Mouse (Mus musculus): Measurements from ENCODE around the gene Fbp1. TPM values are rescaled to one million over a fixed set of nuclear protein-coding genes. Genes with fewer than 3 reads are reported as not detected.
"Not testable (repeated sequence)": the region's sequence is repeated elsewhere in the genome, so short reads cannot be mapped to it uniquely, and the experiment has no call there.

Gene Fbp1
- polyA plus RNA-seq, 1 experiment from 2014 or later = 4.1 TPM

- not testable (repeated sequence) for H3K9me3 ChIP-seq (replicated peaks; ENCODE audit: control insufficient read depth, low read length); H3K4me2 ChIP-seq (ENCODE audit: low read depth, low read length); H3K27me3 ChIP-seq (ENCODE audit: control insufficient read depth, insufficient read depth, low read length); H3K4me3 ChIP-seq (replicated peaks; ENCODE audit: low read length); H3K36me3 ChIP-seq (ENCODE audit: control insufficient read depth, insufficient read depth, low read length); H3K27ac ChIP-seq (ENCODE audit: low read length); H3K4me1 ChIP-seq (ENCODE audit: control insufficient read depth, insufficient read depth, low read length); H3K9ac ChIP-seq (ENCODE audit: low read length); ATAC-seq (ENCODE audit: insufficient read depth, low FRiP score)
- 72% methylated on average over 10 of the region's 10 CpGs for WGBS
These were observed 28.8 kb downstream of the Fbp1 start for GRCm38 (mm10) chr13:62859251-62859650.

GRCm38 (mm10) chr13:62857941-62858915 lies 29.9 kb downstream of the Fbp1 start, which contains the start of gene Fbp2:
Gene Fbp2 (minus strand): TSS chr13:62858422.
- peak within 1 kb of the TSS; percentile 47 for H3K9ac ChIP-seq (ENCODE audit: low read length)
- ATAC-seq (ENCODE audit: insufficient read depth, low FRiP score) = peak; percentile 86

GRCm38 (mm10) chr13:62856850-62857249 lies 31.2 kb downstream of the Fbp1 start:
- H3K4me2 ChIP-seq (ENCODE audit: low read depth, low read length) = 0 out of 2 replicates have a peak overlapping the region, but pooled peaks have one; percentile 2

More at GRCm38 (mm10) chr13:62857941-62858915, 29.9 kb downstream of the Fbp1 start, which contains the start of gene Fbp2:
- Histone ChIP-seq H3K4me3 (replicated peaks; ENCODE audit: low read length) (peak within 1 kb of the TSS; percentile 21), H3K27ac (ENCODE audit: low read length) (peak within 1 kb of the TSS; percentile 75), H3K4me2 (ENCODE audit: low read depth, low read length) (peak within 1 kb of the TSS; percentile 2; the same call in 1 of the 2 replicates), H3K36me3 (ENCODE audit: control insufficient read depth, insufficient read depth, low read length) (no peaks in the 10 kb centered on the region), H3K27me3 (ENCODE audit: control insufficient read depth, insufficient read depth, low read length) (no peaks in the 10 kb centered on the region), H3K9me3 (replicated peaks; ENCODE audit: control insufficient read depth, low read length) (no peaks in the 10 kb centered on the region), H3K4me1 (ENCODE audit: control insufficient read depth, insufficient read depth, low read length) (no peaks in the 10 kb centered on the region)
- 57% methylated on average over 21 of the region's 21 CpGs for WGBS

GRCm38 (mm10) chr13:62856305-62856675 lies 31.8 kb downstream of the Fbp1 start:
- H3K27me3 ChIP-seq (ENCODE audit: control insufficient read depth, insufficient read depth, low read length) = no peaks in the 10 kb centered on the region
- WGBS = 4% methylated on average over 5 of the region's 5 CpGs
- H3K27ac ChIP-seq (ENCODE audit: low read length) = no peak overlapping the region

More at GRCm38 (mm10) chr13:62856850-62857249, 31.2 kb downstream of the Fbp1 start:
- Histone ChIP-seq H3K27me3 (ENCODE audit: control insufficient read depth, insufficient read depth, low read length) (no peaks in the 10 kb centered on the region), H3K4me3 (replicated peaks; ENCODE audit: low read length) (peak overlapping the region; percentile 0; the same call in 1 of the 2 replicates), H3K9me3 (replicated peaks; ENCODE audit: control insufficient read depth, low read length) (no peaks in the 10 kb centered on the region), H3K9ac (ENCODE audit: low read length) (no peak overlapping the region), H3K4me1 (ENCODE audit: control insufficient read depth, insufficient read depth, low read length) (no peaks in the 10 kb centered on the region), H3K27ac (ENCODE audit: low read length) (no peak overlapping the region), H3K36me3 (ENCODE audit: control insufficient read depth, insufficient read depth, low read length) (no peaks in the 10 kb centered on the region)
- WGBS = 69% methylated on average over 14 of the region's 14 CpGs
- ATAC-seq (ENCODE audit: insufficient read depth, low FRiP score) = no peak

GRCm38 (mm10) chr13:62855396-62856304 lies 32.4 kb downstream of the Fbp1 start:
- no peak for ATAC-seq (ENCODE audit: insufficient read depth, low FRiP score)
- Histone ChIP-seq H3K36me3 (ENCODE audit: control insufficient read depth, insufficient read depth, low read length) (no peaks in the 10 kb centered on the region), H3K27me3 (ENCODE audit: control insufficient read depth, insufficient read depth, low read length) (no peaks in the 10 kb centered on the region), H3K27ac (ENCODE audit: low read length) (no peak overlapping the region), H3K4me1 (ENCODE audit: control insufficient read depth, insufficient read depth, low read length) (no peaks in the 10 kb centered on the region), H3K4me3 (replicated peaks; ENCODE audit: low read length) (peak overlapping the region; percentile 42), H3K9ac (ENCODE audit: low read length) (peak overlapping the region; percentile 50; the same call in 1 of the 2 replicates), H3K4me2 (ENCODE audit: low read depth, low read length) (peak overlapping the region; percentile 72), H3K9me3 (replicated peaks; ENCODE audit: control insufficient read depth, low read length) (no peaks in the 10 kb centered on the region)
- 26% methylated on average over 25 of the region's 25 CpGs for whole genome bisulfite sequencing

More at GRCm38 (mm10) chr13:62856305-62856675, 31.8 kb downstream of the Fbp1 start:
- no peaks in the 10 kb centered on the region for H3K9me3 ChIP-seq (replicated peaks; ENCODE audit: control insufficient read depth, low read length)
- peak overlapping the region; percentile 59; the same call in 1 of the 2 replicates for H3K9ac ChIP-seq (ENCODE audit: low read length)
- H3K4me2 ChIP-seq (ENCODE audit: low read depth, low read length) = peak overlapping the region; percentile 72
- H3K4me1 ChIP-seq (ENCODE audit: control insufficient read depth, insufficient read depth, low read length) = no peaks in the 10 kb centered on the region
- peak overlapping the region; percentile 42 for H3K4me3 ChIP-seq (replicated peaks; ENCODE audit: low read length)
- ATAC-seq (ENCODE audit: insufficient read depth, low FRiP score) = peak; percentile 69
- no peaks in the 10 kb centered on the region for H3K36me3 ChIP-seq (ENCODE audit: control insufficient read depth, insufficient read depth, low read length)

GRCm38 (mm10) chr13:62854666-62855065 lies 33.4 kb downstream of the Fbp1 start:
- H3K4me2 ChIP-seq (ENCODE audit: low read depth, low read length) = no peak overlapping the region

GRCm38 (mm10) chr13:62833341-62833740 lies 54.7 kb downstream of the Fbp1 start:
- no peak for ATAC-seq (ENCODE audit: insufficient read depth, low FRiP score)
- Histone ChIP-seq H3K4me1 (ENCODE audit: control insufficient read depth, insufficient read depth, low read length) (no peaks in the 10 kb centered on the region), H3K27ac (ENCODE audit: low read length) (no peak overlapping the region), H3K4me2 (ENCODE audit: low read depth, low read length) (no peak overlapping the region), H3K9me3 (replicated peaks; ENCODE audit: control insufficient read depth, low read length) (no peaks in the 10 kb centered on the region), H3K27me3 (ENCODE audit: control insufficient read depth, insufficient read depth, low read length) (no peaks in the 10 kb centered on the region), H3K36me3 (ENCODE audit: control insufficient read depth, insufficient read depth, low read length) (no peaks in the 10 kb centered on the region), H3K4me3 (replicated peaks; ENCODE audit: low read length) (no peak overlapping the region), H3K9ac (ENCODE audit: low read length) (no peak overlapping the region)
- 37% methylated on average over 4 of the region's 4 CpGs for WGBS

More at GRCm38 (mm10) chr13:62854666-62855065, 33.4 kb downstream of the Fbp1 start:
- Histone ChIP-seq H3K9ac (ENCODE audit: low read length) (no peak overlapping the region), H3K27me3 (ENCODE audit: control insufficient read depth, insufficient read depth, low read length) (no peaks in the 10 kb centered on the region), H3K4me3 (replicated peaks; ENCODE audit: low read length) (no peak overlapping the region), H3K36me3 (ENCODE audit: control insufficient read depth, insufficient read depth, low read length) (no peaks in the 10 kb centered on the region), H3K9me3 (replicated peaks; ENCODE audit: control insufficient read depth, low read length) (no peaks in the 10 kb centered on the region), H3K27ac (ENCODE audit: low read length) (no peak overlapping the region), H3K4me1 (ENCODE audit: control insufficient read depth, insufficient read depth, low read length) (no peaks in the 10 kb centered on the region)
- no peak for ATAC-seq (ENCODE audit: insufficient read depth, low FRiP score)
- 15% methylated on average over 15 of the region's 15 CpGs for WGBS

GRCm38 (mm10) chr13:62832239-62832638 lies 55.8 kb downstream of the Fbp1 start:
- H3K4me3 ChIP-seq (replicated peaks; ENCODE audit: low read length) = no peak overlapping the region
- no peaks in the 10 kb centered on the region for H3K9me3 ChIP-seq (replicated peaks; ENCODE audit: control insufficient read depth, low read length)
- no peak overlapping the region for H3K4me2 ChIP-seq (ENCODE audit: low read depth, low read length)
- no peak for ATAC-seq (ENCODE audit: insufficient read depth, low FRiP score)
- H3K9ac ChIP-seq (ENCODE audit: low read length) = no peak overlapping the region
- no peaks in the 10 kb centered on the region for H3K4me1 ChIP-seq (ENCODE audit: control insufficient read depth, insufficient read depth, low read length)
- 68% methylated on average over 2 of the region's 2 CpGs for WGBS
- no peaks in the 10 kb centered on the region for H3K36me3 ChIP-seq (ENCODE audit: control insufficient read depth, insufficient read depth, low read length)
- no peaks in the 10 kb centered on the region for H3K27me3 ChIP-seq (ENCODE audit: control insufficient read depth, insufficient read depth, low read length)
- H3K27ac ChIP-seq (ENCODE audit: low read length) = no peak overlapping the region
